Mouse (Mus musculus) effector memory CD4-positive, alpha-beta T cell, adult 5 months (primary cell): ENCODE data around the gene Gm7714. TPM values are rescaled to one million over a fixed set of nuclear protein-coding genes. Genes with fewer than 3 reads are reported as not detected.

Experiments
- polyA plus RNA-seq: library from polyadenylated mRNA; unstranded; fragments of 100-300 nt; shearing (Covaris generic); gene quantifications from one replicate; pipeline ENCODE4 v1.2.1, GENCODE M21; 2017

Gene Gm7714
- polyA plus RNA-seq, result 0.76 TPM

GRCm38 (mm10) chr5:88268619-88269018 lies at the start of gene Gm7714:
Gm7714 (plus strand) TSS chr5:88268919.

DNA sequence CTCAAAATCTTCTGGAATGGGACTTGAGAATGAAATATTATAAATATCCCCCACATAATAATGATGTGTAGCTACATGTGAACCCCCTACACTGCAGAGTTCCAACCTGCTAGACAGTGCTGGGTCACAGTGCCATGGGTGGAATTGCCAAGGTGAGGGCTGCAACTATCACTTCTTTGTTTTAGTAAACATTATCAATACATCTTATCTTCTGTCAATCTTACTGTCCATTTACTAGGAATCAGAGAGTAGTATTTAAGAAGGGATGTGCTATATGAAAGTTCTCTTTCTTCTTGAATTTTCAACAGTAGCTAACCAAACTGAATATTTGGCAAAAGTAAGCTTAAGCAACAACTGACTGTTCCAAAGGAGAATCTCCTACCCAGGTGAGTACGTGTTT lies 48.3 kb downstream of the Gm7714 start, which contains the start of gene Prol1:
TSS of gene Prol1 (plus strand) at position 301 of the 400 bp plus-strand sequence.

Other genes starting within 250 kb of the Gm7714 start
- not detected for gene Smr2, start 182.4 kb upstream of the Gm7714 start, polyA plus RNA-seq
- not detected for gene Gm11116, start 157.4 kb upstream of the Gm7714 start, polyA plus RNA-seq
- not detected for gene Gm11115, start 114.8 kb upstream of the Gm7714 start, polyA plus RNA-seq
- gene Prol1, start 48.4 kb downstream of the Gm7714 start, polyA plus RNA-seq, result not detected
- not detected for gene Amtn, start 107.2 kb downstream of the Gm7714 start, polyA plus RNA-seq
- gene Ambn, start 187.1 kb downstream of the Gm7714 start, polyA plus RNA-seq, result not detected
- not detected for gene Enam, start 219.1 kb downstream of the Gm7714 start, polyA plus RNA-seq